Mouse (Mus musculus): ENCODE data around the gene Mup13.
"Not testable (repeated sequence)": the region's sequence is repeated elsewhere in the genome, so short reads cannot be mapped to it uniquely, and the experiment has no call there.

Gene Mup13

GRCm38 (mm10) chr4:61228186-61228585 lies at the start of gene Mup13:
Gene Mup13, minus strand, starts transcription at chr4:61228286.
- not testable (repeated sequence) for DNase-seq (ENCODE audit: low read depth, low spot score)
